Mouse (Mus musculus): Measurements from ENCODE around the gene Csf2rb2. TPM values are rescaled to one million over a fixed set of nuclear protein-coding genes. Genes with fewer than 3 reads are reported as not detected.

The Csf2rb2 gene
- total and polyA plus RNA-seq, 2 experiments, result 0.37 to 1.1 TPM

GRCm38 (mm10) chr15:78287941-78288340 lies 17.6 kb downstream of the Csf2rb2 start:
- no peaks in the 10 kb centered on the region for H3K79me2 ChIP-seq (ENCODE audit: control insufficient read depth, insufficient read depth, low read length)

GRCm38 (mm10) chr15:78278308-78278707 lies 27.2 kb downstream of the Csf2rb2 start:
- Histone ChIP-seq H3K27me3 (ENCODE audit: control insufficient read depth, insufficient read depth, low read length) (no peaks in the 10 kb centered on the region), H3K9ac (ENCODE audit: low read depth, low read length) (no peak overlapping the region), H3K4me1 (ENCODE audit: control insufficient read depth, insufficient read depth, low read length) (no peaks in the 10 kb centered on the region), H3K27ac (replicated peaks; ENCODE audit: insufficient read depth, low read depth, low read length) (no peak overlapping the region), H3K36me3 (ENCODE audit: control insufficient read depth, insufficient read depth, low read length) (no peaks in the 10 kb centered on the region), H3K79me2 (ENCODE audit: control insufficient read depth, insufficient read depth, low read length) (no peaks in the 10 kb centered on the region), H3K4me3 (ENCODE audit: insufficient read depth, low read depth, low read length) (no peak overlapping the region)
- WGBS, result 81% methylated on average over 2 of the region's 2 CpGs
- DNase-seq (ENCODE audit: extremely low read depth, low read depth, low spot score), result no peak
- TF ChIP-seq POLR2A (IDR thresholded peaks at IDR 0.05; ENCODE audit: extremely low read depth, insufficient read depth, low read length), result no peak
- no peak for TF ChIP-seq CTCF (IDR thresholded peaks at IDR 0.05; ENCODE audit: low read depth, low read length)

More at GRCm38 (mm10) chr15:78287941-78288340, 17.6 kb downstream of the Csf2rb2 start:
- 88% methylated on average over 5 of the region's 5 CpGs for WGBS
- Histone ChIP-seq H3K36me3 (ENCODE audit: control insufficient read depth, insufficient read depth, low read length) (no peaks in the 10 kb centered on the region), H3K4me3 (ENCODE audit: insufficient read depth, low read depth, low read length) (no peak overlapping the region), H3K27ac (replicated peaks; ENCODE audit: insufficient read depth, low read depth, low read length) (no peak overlapping the region), H3K27me3 (ENCODE audit: control insufficient read depth, insufficient read depth, low read length) (no peaks in the 10 kb centered on the region), H3K4me1 (ENCODE audit: control insufficient read depth, insufficient read depth, low read length) (no peaks in the 10 kb centered on the region), H3K9ac (ENCODE audit: low read depth, low read length) (no peak overlapping the region)
- no peak for DNase-seq (ENCODE audit: extremely low read depth, low read depth, low spot score)
- TF ChIP-seq CTCF (IDR thresholded peaks at IDR 0.05; ENCODE audit: low read depth, low read length) (no peak), POLR2A (IDR thresholded peaks at IDR 0.05; ENCODE audit: extremely low read depth, insufficient read depth, low read length) (no peak)

GRCm38 (mm10) chr15:78271208-78271607 lies 34.3 kb downstream of the Csf2rb2 start:
- H3K27ac ChIP-seq (replicated peaks; ENCODE audit: insufficient read depth, low read depth, low read length), result no peak overlapping the region
- H3K4me3 ChIP-seq (ENCODE audit: insufficient read depth, low read depth, low read length), result no peak overlapping the region
- no peaks in the 10 kb centered on the region for H3K36me3 ChIP-seq (ENCODE audit: control insufficient read depth, insufficient read depth, low read length)
- no peaks in the 10 kb centered on the region for H3K79me2 ChIP-seq (ENCODE audit: control insufficient read depth, insufficient read depth, low read length)
- no peaks in the 10 kb centered on the region for H3K27me3 ChIP-seq (ENCODE audit: control insufficient read depth, insufficient read depth, low read length)
- no peak overlapping the region for H3K9ac ChIP-seq (ENCODE audit: low read depth, low read length)
- no peaks in the 10 kb centered on the region for H3K4me1 ChIP-seq (ENCODE audit: control insufficient read depth, insufficient read depth, low read length)
- DNase-seq (ENCODE audit: extremely low read depth, low read depth, low spot score), result no peak
- TF ChIP-seq CTCF (IDR thresholded peaks at IDR 0.05; ENCODE audit: low read depth, low read length) (no peak), POLR2A (IDR thresholded peaks at IDR 0.05; ENCODE audit: extremely low read depth, insufficient read depth, low read length) (no peak)

DNA sequence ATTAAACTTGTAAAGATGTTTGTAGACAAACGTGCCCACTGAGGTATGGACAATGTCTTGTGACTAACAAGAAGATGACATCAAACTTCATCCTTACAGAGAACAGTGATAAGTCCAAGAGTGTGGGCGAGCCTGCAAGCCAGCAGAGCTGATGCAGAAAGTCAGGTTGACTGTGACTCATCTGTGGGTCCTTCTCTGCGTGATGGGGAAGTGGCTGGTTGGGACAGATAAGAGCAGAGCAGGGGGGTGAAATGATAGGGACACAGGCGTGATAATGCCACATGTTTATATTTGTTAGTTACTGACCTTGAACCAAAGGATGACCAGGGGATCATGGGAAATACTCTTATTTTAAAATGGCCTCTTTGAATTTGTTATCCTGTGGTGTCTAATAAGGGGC lies 37.7 kb downstream of the Csf2rb2 start:
- Histone ChIP-seq H3K4me1 (ENCODE audit: control insufficient read depth, insufficient read depth, low read length) (no peaks in the 10 kb centered on the region), H3K79me2 (ENCODE audit: control insufficient read depth, insufficient read depth, low read length) (no peaks in the 10 kb centered on the region), H3K9ac (ENCODE audit: low read depth, low read length) (no peak overlapping the region), H3K4me3 (ENCODE audit: insufficient read depth, low read depth, low read length) (no peak overlapping the region), H3K27me3 (ENCODE audit: control insufficient read depth, insufficient read depth, low read length) (no peaks in the 10 kb centered on the region), H3K36me3 (ENCODE audit: control insufficient read depth, insufficient read depth, low read length) (no peaks in the 10 kb centered on the region), H3K27ac (replicated peaks; ENCODE audit: insufficient read depth, low read depth, low read length) (no peak overlapping the region)
- WGBS, result 61% methylated on average over 4 of the region's 4 CpGs
- no peak for TF ChIP-seq CTCF (IDR thresholded peaks at IDR 0.05; ENCODE audit: low read depth, low read length)
- no peak for TF ChIP-seq POLR2A (IDR thresholded peaks at IDR 0.05; ENCODE audit: extremely low read depth, insufficient read depth, low read length)
- DNase-seq (ENCODE audit: extremely low read depth, low read depth, low spot score), result no peak

- no peak overlapping the region for H3K9ac ChIP-seq (ENCODE audit: low read depth, low read length)
- DNase-seq (ENCODE audit: extremely low read depth, low read depth, low spot score), result no peak
- no peaks in the 10 kb centered on the region for H3K36me3 ChIP-seq (ENCODE audit: control insufficient read depth, insufficient read depth, low read length)
- H3K79me2 ChIP-seq (ENCODE audit: control insufficient read depth, insufficient read depth, low read length), result no peaks in the 10 kb centered on the region
- TF ChIP-seq POLR2A (IDR thresholded peaks at IDR 0.05; ENCODE audit: extremely low read depth, insufficient read depth, low read length) (no peak), CTCF (IDR thresholded peaks at IDR 0.05; ENCODE audit: low read depth, low read length) (no peak)
- H3K27me3 ChIP-seq (ENCODE audit: control insufficient read depth, insufficient read depth, low read length), result no peaks in the 10 kb centered on the region
- WGBS, result 86% methylated on average over 10 of the region's 10 CpGs
- no peak overlapping the region for H3K27ac ChIP-seq (replicated peaks; ENCODE audit: insufficient read depth, low read depth, low read length)
- no peak overlapping the region for H3K4me3 ChIP-seq (ENCODE audit: insufficient read depth, low read depth, low read length)
- no peaks in the 10 kb centered on the region for H3K4me1 ChIP-seq (ENCODE audit: control insufficient read depth, insufficient read depth, low read length)
These were observed 38.1 kb downstream of the Csf2rb2 start for GRCm38 (mm10) chr15:78267441-78267840.

DNA sequence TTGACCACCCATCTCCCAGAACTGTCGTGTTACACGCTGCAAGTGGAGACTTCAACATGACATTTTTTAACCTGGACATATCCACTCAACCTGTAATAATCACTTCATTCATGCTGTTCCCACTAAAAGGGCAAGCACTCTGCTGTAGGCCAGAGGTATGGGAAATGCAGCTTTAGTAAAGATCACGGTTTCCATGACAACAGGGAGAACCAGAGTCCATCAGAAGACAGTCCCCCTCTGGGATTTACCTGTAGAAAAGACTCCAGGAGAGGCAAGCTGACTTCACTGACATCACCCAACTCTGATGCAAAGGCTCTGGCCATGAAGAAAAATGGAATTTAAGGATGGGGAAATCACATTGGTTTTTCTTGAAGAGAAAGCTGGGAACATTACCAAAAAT lies 42.2 kb downstream of the Csf2rb2 start:
- Histone ChIP-seq H3K27ac (replicated peaks; ENCODE audit: insufficient read depth, low read depth, low read length) (no peak overlapping the region), H3K27me3 (ENCODE audit: control insufficient read depth, insufficient read depth, low read length) (no peaks in the 10 kb centered on the region), H3K36me3 (ENCODE audit: control insufficient read depth, insufficient read depth, low read length) (no peaks in the 10 kb centered on the region), H3K9ac (ENCODE audit: low read depth, low read length) (no peak overlapping the region), H3K79me2 (ENCODE audit: control insufficient read depth, insufficient read depth, low read length) (no peaks in the 10 kb centered on the region), H3K4me3 (ENCODE audit: insufficient read depth, low read depth, low read length) (no peak overlapping the region), H3K4me1 (ENCODE audit: control insufficient read depth, insufficient read depth, low read length) (no peaks in the 10 kb centered on the region)
- 92% methylated on average over 3 of the region's 3 CpGs for WGBS
- no peak for TF ChIP-seq POLR2A (IDR thresholded peaks at IDR 0.05; ENCODE audit: extremely low read depth, insufficient read depth, low read length)
- no peak for TF ChIP-seq CTCF (IDR thresholded peaks at IDR 0.05; ENCODE audit: low read depth, low read length)
- DNase-seq (ENCODE audit: extremely low read depth, low read depth, low spot score), result no peak
